Comparison of ENCODE assay signal across 17 mouse cellular contexts in genomic region chr11:100703366-100703765, GRCm38 (mm10). TPM values are rescaled to one million over a fixed set of nuclear protein-coding genes. Genes with fewer than 3 reads are reported as not detected.
DNase-seq lines count a peak whose midpoint lies in the region; ATAC-seq and TF ChIP-seq lines count a peak whose summit lies in the region.
"Had no signal": no experiment of that assay in that cellular context is flagged by ENCODE, and none has a peak within 500 bp of the region (broad histone marks: within the 10 kb centered on the region; RNA-seq: fewer than 3 reads in every experiment).

No protein-coding gene starts in this region.

- WGBS in kidney, embryonic 16.5 days, result 70% methylated on average over 11 of the region's 11 CpGs
- WGBS in macrophage (ENCODE audit: missing documents), result 8% methylated on average over 9 of the region's 11 CpGs

- no peaks in the 10 kb centered on the region for H3K9me3 ChIP-seq in kidney, embryonic 16.5 days (ENCODE audit: low read length)
- H3K9me3 ChIP-seq in CH12.LX (replicated peaks; ENCODE audit: low read length), result no peaks in the 10 kb centered on the region
- H3K9me3 ChIP-seq: embryonic facial prominence, embryonic 12.5 days; forebrain, embryonic 15.5 days had no signal

- TF ChIP-seq POLR2A in CH12.LX (IDR thresholded peaks at IDR 0.05; ENCODE audit: low read depth, low read length), result no peak

- H3K27ac ChIP-seq in kidney, embryonic 16.5 days (ENCODE audit: low read length), result no peak overlapping the region
- H3K27ac ChIP-seq in CH12.LX (ENCODE audit: insufficient read depth, low read depth) (0 out of 2 replicates have a peak overlapping the region, but pooled peaks have one; percentile 11), macrophage (peak overlapping the region; percentile 94)
- H3K27ac ChIP-seq: embryonic facial prominence, embryonic 12.5 days; forebrain, embryonic 15.5 days; left cerebral cortex, adult 2 months had no signal

- no peak overlapping the region for H3K9ac ChIP-seq in kidney, embryonic 16.5 days (replicated peaks; ENCODE audit: low read length)
- H3K9ac ChIP-seq in CH12.LX (ENCODE audit: insufficient read depth, low read depth), result peak overlapping the region; percentile 50
- H3K9ac ChIP-seq: embryonic facial prominence, embryonic 12.5 days; forebrain, embryonic 15.5 days had no signal

- TF ChIP-seq EP300 in CH12.LX (IDR thresholded peaks at IDR 0.05; ENCODE audit: low read length), result no peak

- dilution Hi-C loops in CH12.LX (cut with MboI; ENCODE audit: extremely low pct_ligation_motif_present, extremely low pct_unique_long_range_greater_than_20kb, low sequenced_read_pairs), result no loop called here

- H3K4me3 ChIP-seq in kidney, embryonic 16.5 days (ENCODE audit: low read length), result no peak overlapping the region
- peak overlapping the region; percentile 41 to 56 (median 50) for H3K4me3 ChIP-seq in CH12.LX (replicated peaks in 1 of 3; ENCODE audit: low read depth in 2 of 3, low read length in 2 of 3, poor library complexity in 1 of 3)
- H3K4me3 ChIP-seq in macrophage (ENCODE audit: inconsistent target), result peak overlapping the region; percentile 93
- H3K4me3 ChIP-seq: embryonic facial prominence, embryonic 12.5 days; forebrain, embryonic 15.5 days had no signal

- no peak overlapping the region for H3K4me2 ChIP-seq in kidney, embryonic 16.5 days (replicated peaks; ENCODE audit: low read depth, low read length)
- H3K4me2 ChIP-seq in CH12.LX (ENCODE audit: insufficient read depth, low read depth, poor library complexity, severe bottlenecking), result peak overlapping the region; percentile 86
- H3K4me2 ChIP-seq: forebrain, embryonic 15.5 days had no signal

- H3K36me3 ChIP-seq in kidney, embryonic 16.5 days (ENCODE audit: insufficient read depth, low read length), result peaks cover 29% of the 10 kb centered on the region
- H3K36me3 ChIP-seq in CH12.LX (replicated peaks in 1 of 2; ENCODE audit: control insufficient read depth in 1 of 2, insufficient read depth in 1 of 2, low read length in 1 of 2), result peaks cover 35 to 68% of the 10 kb centered on the region in 2 experiments
- H3K36me3 ChIP-seq in macrophage (ENCODE audit: inconsistent target), result peaks cover 73% of the 10 kb centered on the region

- intact Hi-C loops in left cerebral cortex, postnatal 14 days (cut with DNase I), result loop anchor here (2.0 kb wide), 2 partner anchors 75 to 133 kb away; no protein-coding TSS in a partner anchor

- ATAC-seq in kidney, embryonic 16.5 days (ENCODE audit: low FRiP score, low TSS enrichment), result no peak
- peak; percentile 37 for ATAC-seq in erythroblast, adult 5-6 weeks (replicated peaks; ENCODE audit: low FRiP score, poor library complexity, severe bottlenecking)
- ATAC-seq: forebrain, embryonic 15.5 days had no signal

- TF ChIP-seq RAD21 in CH12.LX (IDR thresholded peaks at IDR 0.05; ENCODE audit: low read depth, low read length), result no peak

- H3K4me1 ChIP-seq in kidney, embryonic 16.5 days (ENCODE audit: insufficient read depth, low read length), result 0 out of 2 replicates have a peak, but pooled peaks cover 3% of the 10 kb centered on the region
- peaks cover 22 to 59% of the 10 kb centered on the region in 2 experiments for H3K4me1 ChIP-seq in CH12.LX (ENCODE audit: control insufficient read depth in 1 of 2, insufficient read depth in 2 of 2)
- H3K4me1 ChIP-seq: embryonic facial prominence, embryonic 12.5 days had no signal

- TF ChIP-seq CTCF in CH12.LX (conservative IDR thresholded peaks at IDR 0.05 in 1 of 2, IDR thresholded peaks at IDR 0.05 in 1 of 2; ENCODE audit: low read depth in 2 of 2, low read length in 2 of 2), result no peak

- H3K79me2 ChIP-seq in CH12.LX (replicated peaks; ENCODE audit: control insufficient read depth, extremely low read depth, insufficient read depth, poor library complexity, severe bottlenecking) (no peaks in the 10 kb centered on the region), macrophage (ENCODE audit: inconsistent target) (peaks cover 27% of the 10 kb centered on the region)

- in situ Hi-C loops in CH12.LX (cut with MboI; ENCODE audit: low pct_ligation_motif_present, low pct_unique_long_range_greater_than_20kb, low sequenced_read_pairs), result no loop called here

- DNase-seq in kidney, adult 9 months, result peak; percentile 71
- no peak for DNase-seq in CH12.LX (ENCODE audit: extremely low read depth)
- no peak for DNase-seq in left cerebral cortex, postnatal 14 days (ENCODE audit: low spot score in 2 of 2)
- DNase-seq in frontal cortex, postnatal 10 days (ENCODE audit: low spot score in 2 of 2), result no peak
- DNase-seq in layer of hippocampus, postnatal 25 days (ENCODE audit: extremely low spot score in 1 of 2, low spot score in 1 of 2), result no peak
- DNase-seq: adrenal gland, adult 8-10 months; cerebellum, adult 9-10 months; right cerebral cortex, postnatal 25 days; thymus, postnatal 14 days had no signal

- no peaks in the 10 kb centered on the region for H3K27me3 ChIP-seq in kidney, embryonic 16.5 days (ENCODE audit: insufficient read depth, low read length)
- no peaks in the 10 kb centered on the region for H3K27me3 ChIP-seq in CH12.LX (replicated peaks)
- H3K27me3 ChIP-seq: forebrain, embryonic 15.5 days had no signal

RNA-seq across cellular contexts. Expression of gene Dhx58, which starts 0.7 kb away (rescaled TPM):
- 2.6 and 3.2 TPM in 2 replicates for polyA plus RNA-seq in kidney, embryonic 16.5 days (2015; fragmentation: Nextera tagmentation; extraction: Ambion mirVana)
- total RNA-seq in CH12.LX (2012; rRNA removed) (6.3 and 7.2 TPM in 2 replicates), CH12.LX (2014; rRNA removed) (5.7 and 6.4 TPM in 2 replicates)
- polyA plus RNA-seq in CH12.LX (2012; ENCODE audit: insufficient read length, low read depth) (14.7 and 15.7 TPM in 2 replicates), macrophage (2018) (42.8 to 129 TPM (median 87.0 TPM) in 3 replicates)
- total RNA-seq in erythroblast, adult 5-6 weeks (2015; ENCODE audit: low replicate concordance), result 8.4 and 14.0 TPM in 2 replicates
- total RNA-seq in erythroblast, adult 5-6 weeks (2017; ENCODE audit: low replicate concordance), result 8.8 and 22.0 TPM in 2 replicates
- total RNA-seq in macrophage (2018; cell fraction: chromatin; rRNA removed), result 100 to 1,000 TPM; 134 to 515 (median 340) TPM
- total RNA-seq in macrophage (2018; cell fraction: cytosol; rRNA removed), result 100 to 1,000 TPM in 13 of 26 experiments, 10 to 100 TPM in 13; 58.7 to 198 (median 123) TPM
- 100 to 1,000 TPM; 150 to 535 (median 277) TPM for total RNA-seq in macrophage (2018; cell fraction: nucleus; rRNA removed)
- 1 to 10 TPM; 1.9 to 2.0 TPM for total RNA-seq in left cerebral cortex, postnatal 14 days (2021)
- total RNA-seq in layer of hippocampus, postnatal 25 days (2021), result 1 to 10 TPM; 1.4 to 2.1 TPM

RNA-seq across cellular contexts. Expression of gene Kat2a, which starts 8.9 kb away (rescaled TPM):
- polyA plus RNA-seq in kidney, embryonic 16.5 days (2015; fragmentation: Nextera tagmentation; extraction: Ambion mirVana), result 62.4 and 63.7 TPM in 2 replicates
- total RNA-seq in CH12.LX (2012; rRNA removed) (30.7 and 34.2 TPM in 2 replicates), CH12.LX (2014; rRNA removed) (25.3 and 27.2 TPM in 2 replicates)
- polyA plus RNA-seq in CH12.LX (2012; ENCODE audit: insufficient read length, low read depth) (81.0 and 82.9 TPM in 2 replicates), macrophage (2018) (22.4 to 41.0 TPM (median 23.3 TPM) in 3 replicates)
- 6.0 and 10.9 TPM in 2 replicates for total RNA-seq in erythroblast, adult 5-6 weeks (2015; ENCODE audit: low replicate concordance)
- 3.1 and 6.6 TPM in 2 replicates for total RNA-seq in erythroblast, adult 5-6 weeks (2017; ENCODE audit: low replicate concordance)
- 10 to 100 TPM; 35.6 to 91.5 (median 59.1) TPM for total RNA-seq in macrophage (2018; cell fraction: chromatin; rRNA removed)
- 10 to 100 TPM; 11.8 to 23.7 (median 19.2) TPM for total RNA-seq in macrophage (2018; cell fraction: cytosol; rRNA removed)
- 10 to 100 TPM; 16.9 to 85.9 (median 40.5) TPM for total RNA-seq in macrophage (2018; cell fraction: nucleus; rRNA removed)
- 10 to 100 TPM; 63.2 to 64.1 TPM for total RNA-seq in left cerebral cortex, postnatal 14 days (2021)
- total RNA-seq in layer of hippocampus, postnatal 25 days (2021), result 10 to 100 TPM; 55.6 to 55.9 TPM

RNA-seq across cellular contexts. Expression of gene Hspb9, which starts 10.3 kb away (rescaled TPM):
- polyA plus RNA-seq in kidney, embryonic 16.5 days (2015; fragmentation: Nextera tagmentation; extraction: Ambion mirVana), result 0.33 TPM in 1 of 2 replicates, not detected in the other
- total RNA-seq in CH12.LX (2012; rRNA removed) (not detected in 2 replicates), CH12.LX (2014; rRNA removed) (not detected in 2 replicates)
- polyA plus RNA-seq in CH12.LX (2012; ENCODE audit: insufficient read length, low read depth) (0.54 and 0.57 TPM in 2 replicates), macrophage (2018) (not detected in 3 replicates)
- not detected in 2 replicates for total RNA-seq in erythroblast, adult 5-6 weeks (2015; ENCODE audit: low replicate concordance)
- total RNA-seq in erythroblast, adult 5-6 weeks (2017; ENCODE audit: low replicate concordance), result not detected in 2 replicates
- total RNA-seq in macrophage (2018; cell fraction: chromatin; rRNA removed), result 1 to 10 TPM in 6 of 26 experiments, not detected in 20; 1.5 to 3.3 (median 1.7) TPM
- total RNA-seq in macrophage (2018; cell fraction: cytosol; rRNA removed), result under 1 TPM in 10 of 26 experiments, not detected in 16; 0.25 to 0.92 (median 0.34) TPM
- 1 to 10 TPM in 8 of 26 experiments, under 1 TPM in 1, not detected in 17; 0.99 to 5.3 (median 3.1) TPM for total RNA-seq in macrophage (2018; cell fraction: nucleus; rRNA removed)
- total RNA-seq in left cerebral cortex, postnatal 14 days (2021), result not detected
- total RNA-seq in layer of hippocampus, postnatal 25 days (2021), result not detected
- total RNA-seq: granulocyte monocyte progenitor cell, adult 5-6 weeks; left cerebral cortex, adult 2 months had no signal
- polyA plus RNA-seq: embryonic facial prominence, embryonic 12.5 days; neural tube, embryonic 14.5 days had no signal

RNA-seq across cellular contexts. Expression of gene Zfp385c, which starts 11.1 kb away (rescaled TPM):
- polyA plus RNA-seq in kidney, embryonic 16.5 days (2015; fragmentation: Nextera tagmentation; extraction: Ambion mirVana), result 0.32 and 0.69 TPM in 2 replicates
- total RNA-seq in CH12.LX (2012; rRNA removed) (0.04 and 0.08 TPM in 2 replicates), CH12.LX (2014; rRNA removed) (not detected in 2 replicates)
- polyA plus RNA-seq in CH12.LX (2012; ENCODE audit: insufficient read length, low read depth) (0.14 and 0.15 TPM in 2 replicates), macrophage (2018) (0.14 to 1.2 TPM (median 0.57 TPM) in 3 replicates)
- total RNA-seq in erythroblast, adult 5-6 weeks (2015; ENCODE audit: low replicate concordance), result 0.63 TPM in 1 of 2 replicates, not detected in the other
- not detected in 2 replicates for total RNA-seq in erythroblast, adult 5-6 weeks (2017; ENCODE audit: low replicate concordance)
- total RNA-seq in macrophage (2018; cell fraction: chromatin; rRNA removed), result 1 to 10 TPM in 3 of 26 experiments, under 1 TPM in 2, not detected in 21; 0.49 to 3.0 (median 1.0) TPM
- total RNA-seq in macrophage (2018; cell fraction: cytosol; rRNA removed), result 1 to 10 TPM in 10 of 26 experiments, under 1 TPM in 16; 0.26 to 2.0 (median 0.87) TPM
- total RNA-seq in macrophage (2018; cell fraction: nucleus; rRNA removed), result 1 to 10 TPM in 7 of 26 experiments, under 1 TPM in 9, not detected in 10; 0.17 to 2.5 (median 0.95) TPM
- under 1 TPM; 0.19 to 0.33 TPM for total RNA-seq in left cerebral cortex, postnatal 14 days (2021)
- total RNA-seq in layer of hippocampus, postnatal 25 days (2021), result under 1 TPM in 1 of 2 experiments, not detected in 1; 0.31 TPM
- total RNA-seq: granulocyte monocyte progenitor cell, adult 5-6 weeks had no signal

RNA-seq across cellular contexts. Expression of gene Rab5c, which starts 34.6 kb away (rescaled TPM):
- polyA plus RNA-seq in kidney, embryonic 16.5 days (2015; fragmentation: Nextera tagmentation; extraction: Ambion mirVana), result 41.9 and 47.1 TPM in 2 replicates
- total RNA-seq in CH12.LX (2012; rRNA removed) (121 and 144 TPM in 2 replicates), CH12.LX (2014; rRNA removed) (135 and 150 TPM in 2 replicates)
- polyA plus RNA-seq in CH12.LX (2012; ENCODE audit: insufficient read length, low read depth) (144 and 156 TPM in 2 replicates), macrophage (2018) (348 to 578 TPM (median 378 TPM) in 3 replicates)
- total RNA-seq in erythroblast, adult 5-6 weeks (2015; ENCODE audit: low replicate concordance), result 61.4 and 79.7 TPM in 2 replicates
- total RNA-seq in erythroblast, adult 5-6 weeks (2017; ENCODE audit: low replicate concordance), result 52.2 and 70.8 TPM in 2 replicates
- total RNA-seq in macrophage (2018; cell fraction: chromatin; rRNA removed), result 100 to 1,000 TPM in 1 of 26 experiments, 10 to 100 TPM in 25; 39.2 to 102 (median 64.6) TPM
- 100 to 1,000 TPM; 286 to 464 (median 359) TPM for total RNA-seq in macrophage (2018; cell fraction: cytosol; rRNA removed)
- total RNA-seq in macrophage (2018; cell fraction: nucleus; rRNA removed), result 100 to 1,000 TPM in 24 of 26 experiments, 10 to 100 TPM in 2; 81.7 to 239 (median 158) TPM
- total RNA-seq in left cerebral cortex, postnatal 14 days (2021), result 100 to 1,000 TPM; 159 to 161 TPM
- total RNA-seq in layer of hippocampus, postnatal 25 days (2021), result 100 to 1,000 TPM; 141 to 152 TPM
